Mouse (Mus musculus) limb, embryonic 15.5 days (tissue): ENCODE measurements around the gene Esrrg. TPM values are rescaled to one million over a fixed set of nuclear protein-coding genes. Genes with fewer than 3 reads are reported as not detected.
A peak's percentile ranks its signal among the peaks of the same experiment; 100 is the strongest.

Source experiments
- ATAC-seq: fragments of 200-750 bp; cut with Nextera tagmentation; 2 replicates; pipeline ENCODE4 v1.8.0; 2017; ENCODE audit warnings: low read depth, moderate TSS enrichment; ENCODE audit not compliant: insufficient number of reproducible peaks, low FRiP score, low TSS enrichment
- H3K27ac ChIP-seq: fragments of 300-500 bp; sonication (generic); 2 replicates; pipeline ENCODE4 v1.5.1; 2015; ENCODE audit warnings: moderate library complexity, mild to moderate bottlenecking, inconsistent platforms
- H3K27me3 ChIP-seq: fragments of 300-500 bp; sonication (generic); 2 replicates; pipeline ENCODE4 v1.6.1; 2015; ENCODE audit warnings: inconsistent platforms
- H3K36me3 ChIP-seq: fragments of 300-500 bp; sonication (generic); 2 replicates; pipeline ENCODE4 v1.6.1; 2015; ENCODE audit warnings: inconsistent platforms
- H3K4me1 ChIP-seq: fragments of 300-500 bp; sonication (generic); 2 replicates; pipeline ENCODE4 v1.6.1; 2015; ENCODE audit warnings: inconsistent platforms
- H3K4me2 ChIP-seq: fragments of 300-500 bp; sonication (generic); 2 replicates; pipeline ENCODE4 v1.6.1; 2015; ENCODE audit warnings: mild to moderate bottlenecking, inconsistent platforms
- H3K4me3 ChIP-seq: fragments of 300-500 bp; sonication (generic); 2 replicates; pipeline ENCODE4 v1.5.1; 2015; ENCODE audit warnings: mild to moderate bottlenecking, inconsistent platforms
- H3K9ac ChIP-seq: fragments of 300-500 bp; sonication (generic); 2 replicates; pipeline ENCODE4 v1.6.1; 2015; ENCODE audit warnings: inconsistent platforms
- H3K9me3 ChIP-seq: fragments of 300-500 bp; sonication (generic); 2 replicates; pipeline ENCODE4 v1.6.1; 2016; ENCODE audit warnings: inconsistent platforms
- WGBS: fragments of 180-500 bp; shearing (Covaris S2); methylation state at CpG from one replicate; pipeline ENCODE4 v1.1.7; 2015; 5-methylcytosine and 5-hydroxymethylcytosine counted together
- polyA plus RNA-seq: library from polyadenylated mRNA; unstranded; fragments of >200 nt; fragmentation: Nextera tagmentation; extraction: Ambion mirVana; gene quantifications from 2 replicates; pipeline ENCODE4 v1.2.1, GENCODE M21; 2015

The Esrrg gene
- 1.8 TPM in 2 replicates for polyA plus RNA-seq

DNA sequence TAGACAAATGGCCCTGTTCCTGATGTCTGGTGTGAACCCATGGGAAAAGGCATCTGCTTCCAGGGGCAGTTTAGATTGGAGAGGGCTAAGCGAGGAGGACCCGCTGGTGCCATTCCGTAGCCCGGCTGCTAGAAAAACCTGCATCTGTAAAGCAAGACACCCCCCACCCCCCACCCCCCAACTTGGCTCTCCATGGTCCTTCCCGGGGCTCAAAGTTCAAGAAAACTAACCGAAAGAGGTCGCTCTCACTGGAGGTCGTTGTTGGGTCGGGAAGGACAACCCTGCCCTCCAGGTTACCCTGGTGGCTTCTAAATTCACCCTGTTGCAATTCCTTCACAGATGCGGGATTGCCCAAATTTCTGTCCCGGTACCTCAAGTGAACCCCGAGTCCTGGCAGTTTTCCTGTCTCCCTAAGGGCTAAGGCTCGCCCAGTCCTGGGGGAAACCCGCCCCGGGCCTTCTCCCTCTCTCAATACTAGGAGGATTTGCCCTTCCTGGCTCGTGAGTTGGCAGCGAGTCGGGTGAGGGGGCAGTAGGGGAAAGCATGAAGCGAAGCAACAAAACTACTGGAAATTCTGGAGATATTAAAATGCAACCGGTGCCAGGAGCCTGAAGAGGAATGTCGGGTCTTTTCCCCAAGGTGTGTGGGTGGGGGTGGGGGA, at the start of gene Esrrg:
TSS of gene Esrrg (plus strand) at position 531 of the 661 bp plus-strand sequence.
- Histone ChIP-seq H3K9me3 (no peaks in the 10 kb centered on the region), H3K9ac (peak within 1 kb of the TSS; percentile 31; the same call in 1 of the 2 replicates), H3K4me3 (peak within 1 kb of the TSS; percentile 47), H3K27me3 (peaks cover 92% of the 10 kb centered on the region), H3K36me3 (no peaks in the 10 kb centered on the region), H3K4me2 (peak within 1 kb of the TSS; percentile 87), H3K27ac (no peak within 1 kb of the TSS), H3K4me1 (peaks cover 50% of the 10 kb centered on the region)
- ATAC-seq: no peak
- 5% methylated on average over 21 of the region's 21 CpGs for WGBS

DNA sequence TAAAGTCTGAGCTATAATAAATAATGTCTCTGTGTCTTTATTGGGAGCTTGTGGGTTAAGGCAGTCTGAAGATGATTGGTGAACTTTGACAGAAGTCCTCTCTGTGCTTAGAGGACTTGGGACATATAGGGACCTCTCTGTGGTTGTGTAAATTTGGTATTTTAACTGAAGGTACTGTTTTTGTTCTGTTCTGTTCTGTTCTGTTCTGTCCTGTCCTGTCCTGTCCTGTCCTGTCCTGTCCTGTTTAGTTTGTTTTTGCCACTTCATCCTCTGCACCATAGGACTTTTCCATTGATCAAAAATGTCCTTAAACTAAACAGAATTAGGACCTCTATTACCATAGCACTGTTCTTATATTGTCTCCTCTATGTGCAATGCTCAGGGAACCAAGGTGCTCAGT, 24.6 kb upstream of the Esrrg start:
- no peak overlapping the region for H3K27ac ChIP-seq

DNA sequence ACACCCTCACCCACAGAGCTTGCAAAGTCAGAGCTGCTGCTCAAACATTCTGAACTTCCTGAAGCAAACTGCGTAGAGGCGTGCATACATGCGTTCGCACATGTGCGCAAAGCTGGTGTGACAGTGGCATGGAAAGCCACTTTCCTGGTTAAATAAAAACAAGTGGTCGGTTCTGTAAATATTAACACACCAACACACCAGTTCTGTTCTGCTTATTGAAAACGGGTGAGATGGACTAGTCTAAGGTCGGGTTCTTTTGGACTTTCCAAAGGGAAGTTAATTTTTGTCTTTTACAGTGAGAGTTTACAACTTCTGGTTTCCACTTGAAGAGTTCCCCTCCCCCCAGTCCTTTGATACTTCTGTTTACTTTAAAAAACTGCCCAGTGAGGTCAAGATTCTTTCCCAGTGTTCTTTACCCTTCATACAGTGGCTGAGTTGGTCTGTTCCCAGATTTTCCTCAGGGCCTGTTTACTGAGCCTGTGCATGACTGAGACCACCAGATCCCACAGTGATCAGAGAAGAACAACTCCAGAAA, 22.0 kb upstream of the Esrrg start:
- Histone ChIP-seq H3K9me3 (no peaks in the 10 kb centered on the region), H3K36me3 (no peaks in the 10 kb centered on the region), H3K27ac (no peak overlapping the region), H3K9ac (no peak overlapping the region), H3K4me2 (no peak overlapping the region), H3K27me3 (no peaks in the 10 kb centered on the region), H3K4me1 (no peaks in the 10 kb centered on the region), H3K4me3 (no peak overlapping the region)
- WGBS: 67% methylated on average over 8 of the region's 8 CpGs
- ATAC-seq: no peak

More for the DNA sequence above, 24.6 kb upstream of the Esrrg start:
- H3K27me3 ChIP-seq: no peaks in the 10 kb centered on the region
- ATAC-seq: no peak
- no peak overlapping the region for H3K9ac ChIP-seq
- no peaks in the 10 kb centered on the region for H3K4me1 ChIP-seq
- no peaks in the 10 kb centered on the region for H3K36me3 ChIP-seq
- no peak overlapping the region for H3K4me2 ChIP-seq
- no peaks in the 10 kb centered on the region for H3K9me3 ChIP-seq
- no peak overlapping the region for H3K4me3 ChIP-seq

DNA sequence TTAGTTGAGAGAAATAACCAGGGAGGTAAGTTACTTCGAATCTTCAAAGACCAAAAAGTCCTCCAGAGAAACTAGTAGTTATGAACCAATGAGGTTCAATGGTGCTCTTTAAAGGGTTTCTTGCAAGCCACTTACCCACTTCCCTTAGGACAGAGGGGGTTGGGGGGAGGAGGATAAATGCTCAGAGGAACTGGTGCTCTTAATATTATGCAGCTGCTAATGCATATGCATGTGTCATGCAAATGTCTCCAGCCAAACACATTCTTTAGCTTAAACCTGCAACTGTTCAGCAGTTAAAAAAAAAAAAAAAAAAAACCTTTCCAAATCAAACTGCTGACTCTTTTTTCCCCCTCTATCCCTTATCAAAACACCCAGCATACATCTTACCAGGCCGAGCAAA, 5.6 kb upstream of the Esrrg start:
- no peak overlapping the region for H3K4me2 ChIP-seq
- H3K4me1 ChIP-seq: peaks cover 30% of the 10 kb centered on the region
- peaks cover 55% of the 10 kb centered on the region for H3K27me3 ChIP-seq
- no peak overlapping the region for H3K9ac ChIP-seq
- no peak for ATAC-seq
- H3K9me3 ChIP-seq: no peaks in the 10 kb centered on the region
- H3K4me3 ChIP-seq: no peak overlapping the region
- WGBS: 43% methylated on average over 2 of the region's 2 CpGs
- no peak overlapping the region for H3K27ac ChIP-seq
- no peaks in the 10 kb centered on the region for H3K36me3 ChIP-seq

DNA sequence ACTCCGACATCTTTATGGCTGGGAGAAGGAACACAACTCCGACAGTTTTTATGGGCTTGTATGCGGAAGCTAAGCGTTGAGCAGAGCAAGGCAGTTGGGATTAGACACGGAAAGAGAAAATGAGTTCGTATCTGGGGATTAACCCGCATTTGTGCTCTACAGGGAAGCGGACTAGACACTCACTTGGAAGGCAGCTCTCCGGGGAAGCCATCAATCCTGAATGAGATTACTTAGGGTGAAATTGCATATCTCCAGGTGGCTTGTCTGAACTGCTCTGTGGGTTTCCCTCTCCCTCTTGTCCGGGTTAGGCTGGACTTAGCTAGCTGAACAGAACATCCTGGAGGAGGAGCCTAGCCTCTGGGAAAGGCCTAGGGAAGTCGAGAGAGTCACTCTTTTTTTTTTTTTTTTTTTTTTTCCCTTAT, 4.5 kb upstream of the Esrrg start:
- Histone ChIP-seq H3K4me1 (peaks cover 41% of the 10 kb centered on the region), H3K27ac (no peak overlapping the region), H3K9me3 (no peaks in the 10 kb centered on the region), H3K9ac (no peak overlapping the region), H3K36me3 (no peaks in the 10 kb centered on the region), H3K27me3 (peaks cover 66% of the 10 kb centered on the region), H3K4me3 (no peak overlapping the region), H3K4me2 (no peak overlapping the region; the same call in 1 of the 2 replicates)
- 8% methylated on average over 11 of the region's 11 CpGs for WGBS
- no peak for ATAC-seq

DNA sequence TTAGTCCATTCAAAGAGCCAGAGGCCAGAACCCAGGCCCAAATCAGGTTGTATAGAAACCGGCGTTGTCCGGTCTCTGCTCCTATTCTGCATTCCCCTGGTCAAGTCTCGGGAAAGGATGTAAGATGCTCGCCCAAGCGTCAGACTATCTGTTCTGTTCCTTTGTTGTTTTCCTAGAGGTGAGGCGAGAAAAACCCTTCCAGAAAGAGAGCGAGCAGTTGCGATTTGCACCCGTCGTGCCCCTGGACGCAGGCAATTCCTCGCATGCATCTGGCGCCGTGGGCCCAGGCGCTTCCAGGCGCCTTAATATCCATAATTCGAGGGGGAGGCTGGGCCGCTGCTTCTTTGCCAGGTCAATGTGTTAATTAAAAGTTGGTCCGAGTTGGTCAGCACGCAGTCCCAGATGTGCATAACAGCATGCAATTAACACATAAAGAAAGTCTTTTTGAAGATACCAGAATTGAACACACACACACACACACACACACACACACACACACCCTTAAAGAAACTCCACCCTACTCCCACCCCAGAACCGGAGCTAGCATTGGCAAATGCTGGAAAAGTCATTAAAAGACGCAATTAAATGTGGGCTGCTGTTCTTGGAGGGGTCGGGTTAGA, 3.8 kb upstream of the Esrrg start:
- WGBS: 21% methylated on average over 24 of the region's 24 CpGs
- Histone ChIP-seq H3K4me3 (peak overlapping the region; percentile 24), H3K27ac (no peak overlapping the region), H3K9ac (no peak overlapping the region), H3K9me3 (no peaks in the 10 kb centered on the region), H3K36me3 (no peaks in the 10 kb centered on the region), H3K4me2 (peak overlapping the region; percentile 39), H3K27me3 (peaks cover 74% of the 10 kb centered on the region), H3K4me1 (peaks cover 48% of the 10 kb centered on the region)
- no peak for ATAC-seq

DNA sequence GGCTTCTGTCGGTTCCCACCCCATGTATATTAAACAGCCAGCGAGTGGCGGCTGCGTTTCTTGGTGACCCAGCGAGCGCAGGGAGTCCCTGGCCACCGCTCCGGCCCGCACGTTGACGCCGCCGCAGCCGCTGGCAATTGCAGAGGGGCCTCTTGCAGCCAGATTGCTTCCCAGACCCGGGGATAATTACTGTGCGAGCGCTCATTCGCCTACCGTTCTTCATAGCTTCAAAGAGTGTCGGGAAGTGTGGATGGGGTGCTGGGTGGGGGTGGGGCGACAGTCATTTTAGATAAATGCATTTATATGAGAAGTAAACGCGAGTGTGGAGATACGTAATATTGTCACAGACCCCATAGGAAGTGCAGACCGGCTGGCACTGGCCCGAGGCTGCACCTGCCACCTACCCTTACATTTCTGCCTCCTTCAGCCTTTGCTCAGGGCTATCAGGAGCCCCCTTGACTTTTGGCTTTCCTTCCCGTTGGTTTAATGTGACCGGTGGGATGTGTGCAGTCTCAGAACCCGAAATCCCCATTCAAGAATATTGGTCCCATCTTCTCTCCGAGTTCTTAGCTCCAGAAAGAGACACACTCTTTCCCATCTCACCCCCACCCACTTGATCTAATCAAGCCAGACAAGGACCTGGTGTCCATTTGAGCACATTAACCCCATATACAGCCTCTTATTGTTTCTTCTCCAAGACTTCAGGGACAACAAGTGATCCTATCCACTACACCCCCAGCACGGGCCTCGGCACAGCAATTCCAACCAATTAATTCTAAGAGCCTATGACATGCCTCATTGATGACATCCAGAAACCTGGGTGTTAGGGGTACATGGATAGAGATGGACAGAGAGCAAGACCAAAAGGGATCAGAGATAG, 3.0 kb upstream of the Esrrg start:
- peak overlapping the region; percentile 39 for H3K4me2 ChIP-seq
- H3K4me1 ChIP-seq: peaks cover 50% of the 10 kb centered on the region
- no peak overlapping the region for H3K27ac ChIP-seq
- H3K27me3 ChIP-seq: peaks cover 82% of the 10 kb centered on the region
- ATAC-seq: no peak
- H3K36me3 ChIP-seq: no peaks in the 10 kb centered on the region
- H3K9ac ChIP-seq: no peak overlapping the region
- peak overlapping the region; percentile 24 for H3K4me3 ChIP-seq
- 4% methylated on average over 32 of the region's 32 CpGs for WGBS
- no peaks in the 10 kb centered on the region for H3K9me3 ChIP-seq

DNA sequence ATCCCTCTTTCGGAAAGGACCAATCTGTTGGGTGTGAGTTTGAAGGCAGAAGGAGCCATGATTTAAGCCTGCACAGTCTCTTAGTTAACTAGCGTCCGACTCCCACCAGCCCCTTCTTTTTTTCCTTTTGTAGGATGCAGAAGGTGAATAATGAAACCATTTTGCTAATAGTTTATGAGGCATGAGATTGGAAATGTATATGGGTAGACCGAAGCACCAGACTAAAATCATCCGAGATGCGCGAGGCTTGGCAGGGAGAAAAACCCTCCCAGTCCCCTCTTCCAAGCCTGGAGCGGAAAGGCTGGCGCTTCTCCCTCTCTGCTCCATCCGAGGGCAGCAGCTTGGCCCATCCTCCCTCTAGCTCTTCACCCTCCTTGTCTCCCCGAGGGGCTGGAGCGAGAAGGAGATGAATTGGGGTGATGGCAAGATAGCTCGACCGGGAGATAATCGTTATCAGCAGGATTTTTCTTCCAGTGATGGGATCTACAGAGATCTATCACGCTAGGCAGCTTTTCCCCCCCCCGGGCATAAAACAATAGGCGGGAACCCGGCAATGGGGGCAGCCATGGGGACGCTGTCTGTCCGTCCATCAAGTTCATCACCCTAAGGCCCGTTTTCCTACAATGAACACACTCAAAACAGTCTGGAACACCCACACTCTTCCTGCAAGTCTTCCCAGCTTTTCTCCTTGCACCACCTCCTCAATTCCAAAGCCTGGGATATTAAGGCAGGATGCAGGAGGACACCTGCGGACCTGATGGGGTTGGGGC, 2.1 kb upstream of the Esrrg start:
- Histone ChIP-seq H3K9me3 (no peaks in the 10 kb centered on the region), H3K36me3 (no peaks in the 10 kb centered on the region), H3K4me2 (no peak overlapping the region), H3K27me3 (peaks cover 90% of the 10 kb centered on the region), H3K27ac (no peak overlapping the region), H3K4me1 (peaks cover 50% of the 10 kb centered on the region), H3K9ac (no peak overlapping the region), H3K4me3 (no peak overlapping the region)
- WGBS: 7% methylated on average over 23 of the region's 23 CpGs
- ATAC-seq: no peak

DNA sequence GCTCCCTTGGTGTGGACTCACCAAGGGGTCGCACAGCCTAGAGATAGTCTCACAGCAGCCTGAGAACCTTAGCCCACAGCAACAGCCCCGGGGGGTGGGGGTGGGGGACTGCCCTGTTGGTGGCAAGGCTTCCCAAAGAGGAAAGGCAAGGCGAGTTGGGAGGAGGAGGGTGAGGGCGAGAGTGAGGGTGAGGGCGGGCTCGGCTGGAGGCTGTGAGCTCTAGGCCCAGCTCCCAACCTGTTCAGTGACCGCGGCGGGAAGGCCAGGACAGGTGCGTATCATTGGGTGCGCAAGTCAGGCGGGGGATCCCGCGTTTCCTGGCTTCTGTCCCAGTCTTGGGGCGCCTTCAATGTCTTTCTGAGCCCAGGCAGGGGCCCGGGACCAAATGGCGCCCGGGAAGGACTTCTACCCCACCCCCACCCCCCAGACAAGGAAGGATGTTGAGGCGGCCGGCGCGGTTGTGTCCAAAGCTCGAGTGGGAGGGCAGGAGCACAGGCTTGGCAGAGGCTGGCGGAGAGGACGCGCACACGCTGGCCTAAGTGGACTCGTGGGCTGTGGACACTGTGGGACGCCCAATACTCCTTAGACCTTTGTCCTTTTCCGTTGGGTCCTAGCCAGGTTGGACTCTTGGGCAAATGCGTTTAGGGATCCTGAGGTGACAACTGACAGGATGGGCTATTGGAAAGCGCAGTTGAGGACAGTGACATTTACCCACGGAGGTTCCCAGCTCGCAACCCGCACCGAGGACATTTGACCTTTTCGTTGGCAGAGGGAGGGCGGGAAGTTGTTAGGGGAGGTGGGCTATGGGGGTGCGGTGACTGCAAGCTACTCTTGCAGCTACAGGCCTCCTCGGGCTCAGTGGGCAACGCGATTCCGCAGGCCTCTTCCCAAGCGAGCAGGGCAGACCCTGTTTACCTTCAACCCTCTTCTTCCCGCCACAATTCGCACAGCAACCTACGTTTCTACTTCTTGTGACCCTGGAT, 1.2 kb upstream of the Esrrg start:
- Histone ChIP-seq H3K36me3 (no peaks in the 10 kb centered on the region), H3K4me3 (0 out of 2 replicates have a peak overlapping the region, but pooled peaks have one; percentile 3), H3K27ac (no peak overlapping the region), H3K9ac (no peak overlapping the region), H3K4me2 (no peak overlapping the region), H3K4me1 (peaks cover 50% of the 10 kb centered on the region), H3K27me3 (peaks cover 98% of the 10 kb centered on the region), H3K9me3 (no peaks in the 10 kb centered on the region)
- 4% methylated on average over 47 of the region's 47 CpGs for WGBS
- ATAC-seq: no peak

DNA sequence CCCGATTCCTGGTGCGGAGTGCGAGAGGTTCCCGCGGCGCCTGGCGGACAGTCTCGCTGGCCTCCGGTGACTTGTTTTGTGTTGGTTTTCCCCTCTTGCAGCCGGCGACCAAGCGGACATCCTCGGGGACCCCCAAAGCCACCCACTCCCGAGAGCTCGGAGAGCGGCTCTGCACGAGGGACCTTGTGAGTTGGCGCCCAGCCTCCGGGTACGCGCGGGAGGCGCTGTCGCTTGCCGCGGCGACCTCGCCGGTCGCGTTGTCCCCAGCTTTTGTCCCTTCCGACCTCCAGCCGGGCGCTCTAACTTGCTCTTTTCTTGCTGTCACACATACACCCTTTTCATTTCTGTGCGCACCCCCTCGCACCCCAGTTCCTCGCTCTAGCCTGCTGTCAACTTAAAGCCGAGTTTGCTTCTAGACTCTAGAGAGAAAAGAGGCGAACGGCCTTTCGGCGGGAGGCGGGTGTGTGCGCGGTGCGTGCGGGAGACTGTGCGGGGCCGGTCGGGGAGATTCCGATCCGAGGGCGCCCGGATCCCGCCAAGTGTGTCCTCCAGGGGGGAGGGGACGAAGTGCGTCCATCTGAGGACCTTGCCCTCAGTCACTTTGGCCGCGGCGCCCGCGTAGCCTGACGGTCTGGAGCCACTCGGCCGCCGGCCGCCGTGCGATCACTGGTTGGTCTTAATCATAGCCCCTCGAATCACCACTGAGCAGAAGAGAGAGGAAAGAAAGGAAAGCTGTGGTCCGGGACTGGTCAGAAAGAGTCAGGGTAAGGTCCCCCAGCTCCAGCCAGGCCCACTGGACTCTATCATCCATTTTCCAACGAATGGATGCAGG, 646 bp downstream of the Esrrg start:
- Histone ChIP-seq H3K27ac (no peak overlapping the region), H3K9ac (peak overlapping the region; percentile 31; the same call in 1 of the 2 replicates), H3K9me3 (no peaks in the 10 kb centered on the region), H3K4me1 (peaks cover 50% of the 10 kb centered on the region), H3K4me3 (peak overlapping the region; percentile 47), H3K36me3 (no peaks in the 10 kb centered on the region), H3K27me3 (peaks cover 88% of the 10 kb centered on the region), H3K4me2 (peak overlapping the region; percentile 87)
- under 1% methylated on average over 72 of the region's 72 CpGs for WGBS
- ATAC-seq: 0 out of 2 replicates have a peak, but pooled peaks have one; percentile 21
